Mouse (Mus musculus) intestine, embryonic 16.5 days (tissue): ENCODE data around the gene Glb1. TPM values are rescaled to one million over a fixed set of nuclear protein-coding genes. Genes with fewer than 3 reads are reported as not detected.
A peak's percentile ranks its signal among the peaks of the same experiment; 100 is the strongest.

ENCODE experiments used
- ATAC-seq: fragments of 200-750 bp; cut with Nextera tagmentation; 2 replicates; pipeline ENCODE4 v1.8.0; 2017; ENCODE audit warnings: moderate TSS enrichment, moderate library complexity
- H3K27ac ChIP-seq: fragments of 300-500 bp; sonication (generic); 2 replicates; pipeline ENCODE4 v1.5.1; 2014; ENCODE audit warnings: mild to moderate bottlenecking, low read length
- H3K27me3 ChIP-seq: fragments of 300-500 bp; sonication (generic); replicated peaks from 2 replicates; pipeline ENCODE4 v1.6.1; 2014; ENCODE audit warnings: low read length, control low read depth, mixed read lengths; ENCODE audit not compliant: control insufficient read depth, insufficient read depth
- H3K36me3 ChIP-seq: fragments of 300-500 bp; sonication (generic); 2 replicates; pipeline ENCODE4 v1.6.1; 2014; ENCODE audit warnings: low read length, control low read depth; ENCODE audit not compliant: control insufficient read depth, insufficient read depth
- H3K4me1 ChIP-seq: fragments of 300-500 bp; sonication (generic); 2 replicates; pipeline ENCODE4 v1.6.1; 2014; ENCODE audit warnings: low read length, control low read depth, mixed read lengths; ENCODE audit not compliant: control insufficient read depth, insufficient read depth
- H3K4me2 ChIP-seq: fragments of 300-500 bp; sonication (generic); 2 replicates; pipeline ENCODE4 v1.6.1; 2014; ENCODE audit warnings: low read depth, low read length, control low read depth
- H3K4me3 ChIP-seq: fragments of 300-500 bp; sonication (generic); 2 replicates; pipeline ENCODE4 v1.5.1; 2014; ENCODE audit warnings: mild to moderate bottlenecking, low read length
- H3K9ac ChIP-seq: fragments of 300-500 bp; sonication (generic); 2 replicates; pipeline ENCODE4 v1.6.1; 2014; ENCODE audit warnings: low read depth, low read length
- H3K9me3 ChIP-seq: fragments of 300-500 bp; sonication (generic); 2 replicates; pipeline ENCODE4 v1.6.1; 2016; ENCODE audit warnings: low read length, control low read depth; ENCODE audit not compliant: control insufficient read depth
- WGBS: fragments of 180-500 bp; shearing (Covaris S2); extraction: QIAGEN DNeasy Blood & Tissue Kit; methylation state at CpG from one replicate; pipeline ENCODE4 v1.1.7; 2014; 5-methylcytosine and 5-hydroxymethylcytosine counted together
- polyA plus RNA-seq: library from polyadenylated mRNA; unstranded; fragments of >200 nt; fragmentation: Nextera tagmentation; extraction: Ambion mirVana; gene quantifications from 2 replicates; pipeline ENCODE4 v1.2.1, GENCODE M21; 2015

The Glb1 gene
- polyA plus RNA-seq, 1 experiment from 2014 or later = 295 TPM

- H3K36me3 ChIP-seq = peaks cover 12% of the 10 kb centered on the region; the same call in 1 of the 2 replicates
- no peaks in the 10 kb centered on the region for H3K27me3 ChIP-seq
- H3K4me3 ChIP-seq = no peak overlapping the region
- WGBS = 74% methylated on average over 7 of the region's 7 CpGs
- no peak overlapping the region for H3K9ac ChIP-seq
- no peak overlapping the region; the same call in 1 of the 2 replicates for H3K27ac ChIP-seq
- no peaks in the 10 kb centered on the region for H3K9me3 ChIP-seq
- H3K4me2 ChIP-seq = no peak overlapping the region
- peak; percentile 47; the same call in 1 of the 2 replicates for ATAC-seq
- 0 out of 2 replicates have a peak, but pooled peaks cover 3% of the 10 kb centered on the region for H3K4me1 ChIP-seq
Measured at GRCm38 (mm10) chr9:114466871-114467270, 66.0 kb downstream of the Glb1 start.

GRCm38 (mm10) chr9:114468217-114468616, 67.3 kb downstream of the Glb1 start:
- Histone ChIP-seq H3K4me1 (0 out of 2 replicates have a peak, but pooled peaks cover 3% of the 10 kb centered on the region), H3K4me2 (no peak overlapping the region), H3K4me3 (no peak overlapping the region), H3K9me3 (no peaks in the 10 kb centered on the region), H3K27ac (no peak overlapping the region), H3K36me3 (peaks cover 12% of the 10 kb centered on the region; the same call in 1 of the 2 replicates), H3K9ac (no peak overlapping the region), H3K27me3 (no peaks in the 10 kb centered on the region)
- ATAC-seq = no peak
- WGBS = 73% methylated on average over 5 of the region's 5 CpGs

GRCm38 (mm10) chr9:114468701-114469100, 67.8 kb downstream of the Glb1 start:
- Histone ChIP-seq H3K27me3 (no peaks in the 10 kb centered on the region), H3K4me3 (no peak overlapping the region), H3K9me3 (no peaks in the 10 kb centered on the region), H3K4me1 (0 out of 2 replicates have a peak, but pooled peaks cover 3% of the 10 kb centered on the region), H3K4me2 (no peak overlapping the region), H3K36me3 (peaks cover 11% of the 10 kb centered on the region; the same call in 1 of the 2 replicates), H3K27ac (no peak overlapping the region), H3K9ac (no peak overlapping the region)
- ATAC-seq = no peak
- 96% methylated on average over 4 of the region's 4 CpGs for WGBS

- 74% methylated on average over 7 of the region's 7 CpGs for WGBS
- H3K9ac ChIP-seq = no peak overlapping the region
- H3K27ac ChIP-seq = no peak overlapping the region
- H3K4me1 ChIP-seq = no peaks in the 10 kb centered on the region
- H3K36me3 ChIP-seq = peaks cover 3% of the 10 kb centered on the region; the same call in 1 of the 2 replicates
- H3K4me3 ChIP-seq = no peak overlapping the region
- H3K9me3 ChIP-seq = no peaks in the 10 kb centered on the region
- no peak for ATAC-seq
- no peaks in the 10 kb centered on the region for H3K27me3 ChIP-seq
- H3K4me2 ChIP-seq = no peak overlapping the region
Measured at GRCm38 (mm10) chr9:114471892-114472291, 71.0 kb downstream of the Glb1 start.

GRCm38 (mm10) chr9:114477019-114477418, 76.1 kb downstream of the Glb1 start:
- no peak for ATAC-seq
- no peaks in the 10 kb centered on the region for H3K27me3 ChIP-seq
- no peak overlapping the region for H3K27ac ChIP-seq
- no peaks in the 10 kb centered on the region for H3K9me3 ChIP-seq
- 92% methylated on average over 9 of the region's 9 CpGs for WGBS
- no peak overlapping the region for H3K4me3 ChIP-seq
- H3K36me3 ChIP-seq = no peaks in the 10 kb centered on the region
- H3K4me2 ChIP-seq = no peak overlapping the region
- no peak overlapping the region for H3K9ac ChIP-seq
- H3K4me1 ChIP-seq = no peaks in the 10 kb centered on the region

GRCm38 (mm10) chr9:114480940-114481339, 80.1 kb downstream of the Glb1 start:
- no peak overlapping the region for H3K4me2 ChIP-seq
- no peaks in the 10 kb centered on the region for H3K27me3 ChIP-seq
- H3K4me1 ChIP-seq = no peaks in the 10 kb centered on the region
- H3K27ac ChIP-seq = no peak overlapping the region
- no peaks in the 10 kb centered on the region for H3K9me3 ChIP-seq
- ATAC-seq = no peak
- no peak overlapping the region for H3K4me3 ChIP-seq
- no peak overlapping the region for H3K9ac ChIP-seq
- 73% methylated on average over 3 of the region's 3 CpGs for WGBS
- no peaks in the 10 kb centered on the region for H3K36me3 ChIP-seq

GRCm38 (mm10) chr9:114484771-114485170, 83.9 kb downstream of the Glb1 start:
- Histone ChIP-seq H3K4me1 (peaks cover 5% of the 10 kb centered on the region), H3K9ac (no peak overlapping the region), H3K27ac (no peak overlapping the region), H3K9me3 (no peaks in the 10 kb centered on the region), H3K4me2 (no peak overlapping the region), H3K27me3 (no peaks in the 10 kb centered on the region), H3K4me3 (no peak overlapping the region), H3K36me3 (no peaks in the 10 kb centered on the region)
- ATAC-seq = no peak
- 76% methylated on average over 5 of the region's 5 CpGs for WGBS

GRCm38 (mm10) chr9:114486808-114487207, 85.9 kb downstream of the Glb1 start:
- H3K4me2 ChIP-seq = no peak overlapping the region
- ATAC-seq = peak; percentile 66

GRCm38 (mm10) chr9:114487481-114488258, 86.8 kb downstream of the Glb1 start:
- WGBS = 68% methylated on average over 23 of the region's 23 CpGs
- peak overlapping the region; percentile 87 for H3K27ac ChIP-seq
- ATAC-seq = peak; percentile 92

More at GRCm38 (mm10) chr9:114486808-114487207, 85.9 kb downstream of the Glb1 start:
- no peaks in the 10 kb centered on the region for H3K9me3 ChIP-seq
- WGBS = 45% methylated on average over 4 of the region's 4 CpGs
- H3K27ac ChIP-seq = peak overlapping the region; percentile 87
- H3K36me3 ChIP-seq = no peaks in the 10 kb centered on the region
- H3K4me1 ChIP-seq = peaks cover 5% of the 10 kb centered on the region
- no peak overlapping the region for H3K9ac ChIP-seq
- H3K4me3 ChIP-seq = no peak overlapping the region
- no peaks in the 10 kb centered on the region for H3K27me3 ChIP-seq

More at GRCm38 (mm10) chr9:114487481-114488258, 86.8 kb downstream of the Glb1 start:
- Histone ChIP-seq H3K4me3 (no peak overlapping the region), H3K9ac (no peak overlapping the region), H3K4me1 (peaks cover 5% of the 10 kb centered on the region), H3K27me3 (no peaks in the 10 kb centered on the region), H3K4me2 (peak overlapping the region; percentile 11; the same call in 1 of the 2 replicates), H3K36me3 (no peaks in the 10 kb centered on the region), H3K9me3 (no peaks in the 10 kb centered on the region)
